Mouse (Mus musculus) urinary bladder, postnatal 14 days (tissue): ENCODE measurements around the gene Herc6.
A peak's percentile ranks its signal among the peaks of the same experiment; 100 is the strongest.
"Not testable (repeated sequence)": the region's sequence is repeated elsewhere in the genome, so short reads cannot be mapped to it uniquely, and the experiment has no call there.

Experiments
- DNase-seq: peaks from one replicate; pipeline ENCODE4 v3.0.0; 2021; ENCODE audit warnings: low spot score

Gene Herc6

GRCm38 (mm10) chr6:57580881-57581548 is at the start of gene Herc6:
Gene Herc6 (plus strand): TSS chr6:57581000.
- DNase-seq = peak; percentile 63

GRCm38 (mm10) chr6:57531011-57531410 is 49.8 kb upstream of the Herc6 start:
- DNase-seq = no peak

GRCm38 (mm10) chr6:57531441-57531840 is 49.4 kb upstream of the Herc6 start:
- no peak for DNase-seq

GRCm38 (mm10) chr6:57532022-57532421 is 48.8 kb upstream of the Herc6 start:
- no peak for DNase-seq

- DNase-seq = no peak
These were observed 47.4 kb upstream of the Herc6 start for GRCm38 (mm10) chr6:57533410-57533809.

- DNase-seq = peak; percentile 38
These were observed 46.6 kb upstream of the Herc6 start for GRCm38 (mm10) chr6:57534231-57534610.

GRCm38 (mm10) chr6:57534611-57535286 is 46.1 kb upstream of the Herc6 start:
- peak; percentile 22 for DNase-seq

GRCm38 (mm10) chr6:57535386-57535936 is 45.3 kb upstream of the Herc6 start, which contains the start of gene Ppm1k:
Gene Ppm1k (minus strand): TSS chr6:57535468.
- DNase-seq = peak; percentile 99

GRCm38 (mm10) chr6:57535971-57536669 is 44.7 kb upstream of the Herc6 start:
- DNase-seq = peak; percentile 7

GRCm38 (mm10) chr6:57537887-57538286 is 42.9 kb upstream of the Herc6 start:
- DNase-seq = no peak

- no peak for DNase-seq
These were observed 39.8 kb upstream of the Herc6 start for GRCm38 (mm10) chr6:57540950-57541498.

GRCm38 (mm10) chr6:57541737-57542335 is 39.0 kb upstream of the Herc6 start:
- no peak for DNase-seq

- DNase-seq = not testable (repeated sequence)
These were observed 37.2 kb upstream of the Herc6 start for GRCm38 (mm10) chr6:57543591-57543990.

GRCm38 (mm10) chr6:57544866-57545265 is 35.9 kb upstream of the Herc6 start:
- DNase-seq = no peak

- DNase-seq = no peak
These were observed 29.5 kb upstream of the Herc6 start for GRCm38 (mm10) chr6:57551211-57551796.

GRCm38 (mm10) chr6:57557796-57558317 is 22.9 kb upstream of the Herc6 start:
- no peak for DNase-seq

GRCm38 (mm10) chr6:57563454-57563853 is 17.3 kb upstream of the Herc6 start:
- DNase-seq = no peak

GRCm38 (mm10) chr6:57565452-57565851 is 15.3 kb upstream of the Herc6 start:
- DNase-seq = no peak

GRCm38 (mm10) chr6:57567630-57568029 is 13.2 kb upstream of the Herc6 start:
- no peak for DNase-seq

- DNase-seq = peak; percentile 30
These were observed 10.4 kb upstream of the Herc6 start for GRCm38 (mm10) chr6:57570170-57570974.
